Mouse (Mus musculus): ENCODE measurements around the gene Fuom. TPM values are rescaled to one million over a fixed set of nuclear protein-coding genes. Genes with fewer than 3 reads are reported as not detected.

The Fuom gene
- polyA plus RNA-seq, 1 experiment: 34.8 TPM

DNA sequence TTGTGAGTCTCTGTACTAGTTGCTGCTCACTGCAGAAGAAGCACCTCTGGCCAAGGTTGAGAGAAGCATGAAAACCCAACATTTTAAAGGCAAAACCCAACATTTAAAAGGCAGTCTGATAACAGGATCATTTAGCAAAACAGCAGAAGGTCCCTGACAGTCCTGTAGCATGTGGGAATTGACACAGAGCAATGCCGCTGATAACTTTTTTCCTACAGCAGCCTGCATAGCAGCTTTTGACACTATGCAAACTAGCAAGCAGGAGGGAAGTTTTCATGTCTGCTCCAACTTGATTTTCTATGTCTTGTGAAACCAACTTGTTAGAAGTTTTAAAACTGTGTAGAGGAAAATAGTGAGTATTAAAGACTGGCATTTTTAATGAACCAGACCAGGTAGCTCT lies 22.1 kb upstream of the Fuom start:
- Histone ChIP-seq H3K27me3 (ENCODE audit: control insufficient read depth, insufficient read depth, low read length) (no peaks in the 10 kb centered on the region), H3K4me1 (replicated peaks; ENCODE audit: control insufficient read depth, insufficient read depth, low read length) (peaks cover 12% of the 10 kb centered on the region), H3K36me3 (ENCODE audit: control insufficient read depth, insufficient read depth, low read length) (no peaks in the 10 kb centered on the region), H3K27ac (ENCODE audit: control insufficient read depth, insufficient read depth, low read length) (no peak overlapping the region), H3K4me3 (ENCODE audit: control insufficient read depth, insufficient read depth, low read length) (no peak overlapping the region)
- TF ChIP-seq POLR2A (IDR thresholded peaks at IDR 0.05; ENCODE audit: control insufficient read depth, extremely low read depth, insufficient read depth, low read length, poor library complexity): no peak
- TF ChIP-seq CTCF (IDR thresholded peaks at IDR 0.05; ENCODE audit: borderline replicate concordance, control insufficient read depth, extremely low read depth, insufficient read depth, low read length, poor library complexity): no peak
- WGBS: 98% methylated on average over 1 of the region's 1 CpGs
- no peak for DNase-seq

DNA sequence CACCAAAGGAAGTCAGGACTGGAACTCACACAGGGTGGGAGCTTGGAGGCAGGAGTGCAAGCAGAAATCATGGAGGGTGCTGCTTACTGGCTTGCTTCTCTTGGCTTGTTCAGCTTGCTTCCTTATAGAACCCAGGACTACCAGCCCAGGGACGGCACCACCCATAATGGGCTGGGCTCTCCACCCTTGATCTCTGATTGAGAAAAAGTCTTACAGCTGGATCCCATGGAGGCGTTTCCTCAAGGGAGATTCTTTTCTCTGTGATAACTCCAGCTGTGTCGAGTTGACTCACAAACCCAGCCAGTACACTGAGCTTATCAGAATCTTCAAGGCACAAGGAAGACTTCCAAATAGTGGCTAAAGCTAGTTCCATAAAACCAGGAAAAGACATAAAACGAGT lies 20.5 kb upstream of the Fuom start:
- TF ChIP-seq CTCF (IDR thresholded peaks at IDR 0.05; ENCODE audit: borderline replicate concordance, control insufficient read depth, extremely low read depth, insufficient read depth, low read length, poor library complexity) (no peak), POLR2A (IDR thresholded peaks at IDR 0.05; ENCODE audit: control insufficient read depth, extremely low read depth, insufficient read depth, low read length, poor library complexity) (no peak)
- 76% methylated on average over 4 of the region's 4 CpGs for WGBS
- no peak overlapping the region for H3K4me3 ChIP-seq (ENCODE audit: control insufficient read depth, insufficient read depth, low read length)
- peaks cover 12% of the 10 kb centered on the region for H3K4me1 ChIP-seq (replicated peaks; ENCODE audit: control insufficient read depth, insufficient read depth, low read length)
- DNase-seq: no peak
- H3K27me3 ChIP-seq (ENCODE audit: control insufficient read depth, insufficient read depth, low read length): no peaks in the 10 kb centered on the region
- no peaks in the 10 kb centered on the region for H3K36me3 ChIP-seq (ENCODE audit: control insufficient read depth, insufficient read depth, low read length)
- no peak overlapping the region for H3K27ac ChIP-seq (ENCODE audit: control insufficient read depth, insufficient read depth, low read length)

GRCm38 (mm10) chr7:140121338-140121910 lies 19.2 kb upstream of the Fuom start:
- H3K4me3 ChIP-seq (ENCODE audit: control insufficient read depth, insufficient read depth, low read length): no peak overlapping the region
- no peaks in the 10 kb centered on the region for H3K36me3 ChIP-seq (ENCODE audit: control insufficient read depth, insufficient read depth, low read length)
- TF ChIP-seq CTCF (IDR thresholded peaks at IDR 0.05; ENCODE audit: borderline replicate concordance, control insufficient read depth, extremely low read depth, insufficient read depth, low read length, poor library complexity) (no peak), POLR2A (IDR thresholded peaks at IDR 0.05; ENCODE audit: control insufficient read depth, extremely low read depth, insufficient read depth, low read length, poor library complexity) (no peak)
- 87% methylated on average over 13 of the region's 13 CpGs for WGBS
- DNase-seq: no peak
- peaks cover 7% of the 10 kb centered on the region for H3K4me1 ChIP-seq (replicated peaks; ENCODE audit: control insufficient read depth, insufficient read depth, low read length)
- H3K27ac ChIP-seq (ENCODE audit: control insufficient read depth, insufficient read depth, low read length): no peak overlapping the region
- H3K27me3 ChIP-seq (ENCODE audit: control insufficient read depth, insufficient read depth, low read length): no peaks in the 10 kb centered on the region

DNA sequence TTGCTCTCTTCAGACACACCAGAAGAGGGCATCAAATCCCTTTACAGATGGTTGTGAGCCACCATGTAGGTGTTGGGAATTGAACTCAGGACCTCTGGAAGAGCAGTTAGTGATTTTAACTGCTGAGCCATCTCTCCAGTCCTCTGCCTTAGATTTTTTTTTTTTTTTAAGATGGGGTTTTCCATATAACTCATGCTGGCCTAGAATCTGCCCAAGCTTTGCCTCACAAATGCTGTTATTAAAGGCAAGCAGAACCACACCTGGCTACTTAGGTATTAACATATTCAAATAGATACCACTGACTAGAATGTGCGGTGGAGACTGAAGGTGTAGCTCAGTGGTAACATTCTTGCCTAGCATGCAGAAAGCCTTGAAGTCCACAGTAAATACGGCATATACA lies 18.2 kb upstream of the Fuom start:
- H3K4me3 ChIP-seq (ENCODE audit: control insufficient read depth, insufficient read depth, low read length): no peak overlapping the region
- no peaks in the 10 kb centered on the region for H3K27me3 ChIP-seq (ENCODE audit: control insufficient read depth, insufficient read depth, low read length)
- TF ChIP-seq POLR2A (IDR thresholded peaks at IDR 0.05; ENCODE audit: control insufficient read depth, extremely low read depth, insufficient read depth, low read length, poor library complexity): no peak
- TF ChIP-seq CTCF (IDR thresholded peaks at IDR 0.05; ENCODE audit: borderline replicate concordance, control insufficient read depth, extremely low read depth, insufficient read depth, low read length, poor library complexity): no peak
- DNase-seq: no peak
- H3K4me1 ChIP-seq (replicated peaks; ENCODE audit: control insufficient read depth, insufficient read depth, low read length): peaks cover 6% of the 10 kb centered on the region
- no peaks in the 10 kb centered on the region for H3K36me3 ChIP-seq (ENCODE audit: control insufficient read depth, insufficient read depth, low read length)
- no peak overlapping the region for H3K27ac ChIP-seq (ENCODE audit: control insufficient read depth, insufficient read depth, low read length)
- 93% methylated on average over 2 of the region's 2 CpGs for WGBS

GRCm38 (mm10) chr7:140116329-140117054 lies 14.3 kb upstream of the Fuom start, which contains the start of gene Echs1:
TSS of gene Echs1 (minus strand) at chr7:140116476.
- Histone ChIP-seq H3K27me3 (ENCODE audit: control insufficient read depth, insufficient read depth, low read length) (no peaks in the 10 kb centered on the region), H3K4me1 (replicated peaks; ENCODE audit: control insufficient read depth, insufficient read depth, low read length) (peaks cover 6% of the 10 kb centered on the region), H3K36me3 (ENCODE audit: control insufficient read depth, insufficient read depth, low read length) (no peaks in the 10 kb centered on the region; the same call in 1 of the 2 replicates), H3K4me3 (ENCODE audit: control insufficient read depth, insufficient read depth, low read length) (peak within 1 kb of the TSS; percentile 85), H3K27ac (ENCODE audit: control insufficient read depth, insufficient read depth, low read length) (no peak within 1 kb of the TSS)
- no peak for TF ChIP-seq CTCF (IDR thresholded peaks at IDR 0.05; ENCODE audit: borderline replicate concordance, control insufficient read depth, extremely low read depth, insufficient read depth, low read length, poor library complexity)
- peak; percentile 69 for TF ChIP-seq POLR2A (IDR thresholded peaks at IDR 0.05; ENCODE audit: control insufficient read depth, extremely low read depth, insufficient read depth, low read length, poor library complexity)
- peak; percentile 88 for DNase-seq
- WGBS: 5% methylated on average over 28 of the region's 28 CpGs

- peak within 1 kb of the TSS; percentile 85 for H3K4me3 ChIP-seq (ENCODE audit: control insufficient read depth, insufficient read depth, low read length)
- 2% methylated on average over 23 of the region's 23 CpGs for WGBS
- no peak within 1 kb of the TSS for H3K27ac ChIP-seq (ENCODE audit: control insufficient read depth, insufficient read depth, low read length)
- H3K27me3 ChIP-seq (ENCODE audit: control insufficient read depth, insufficient read depth, low read length): no peaks in the 10 kb centered on the region
- 0 out of 2 replicates have a peak, but pooled peaks have one; percentile 6 for TF ChIP-seq CTCF (IDR thresholded peaks at IDR 0.05; ENCODE audit: borderline replicate concordance, control insufficient read depth, extremely low read depth, insufficient read depth, low read length, poor library complexity)
- no peak for TF ChIP-seq POLR2A (IDR thresholded peaks at IDR 0.05; ENCODE audit: control insufficient read depth, extremely low read depth, insufficient read depth, low read length, poor library complexity)
- peak; percentile 12 for DNase-seq
- H3K4me1 ChIP-seq (replicated peaks; ENCODE audit: control insufficient read depth, insufficient read depth, low read length): peaks cover 6% of the 10 kb centered on the region
- H3K36me3 ChIP-seq (ENCODE audit: control insufficient read depth, insufficient read depth, low read length): no peaks in the 10 kb centered on the region; the same call in none of the 2 replicates
Observed at GRCm38 (mm10) chr7:140115583-140116328, 13.5 kb upstream of the Fuom start, which contains the start of gene Paox. TSS of gene Paox (plus strand) at chr7:140115799.

Measured in thymus, adult 2 months (tissue).